Mouse (Mus musculus) colon, adult 2 months (tissue): ENCODE data around the gene BC147527. TPM values are rescaled to one million over a fixed set of nuclear protein-coding genes. Genes with fewer than 3 reads are reported as not detected.

Source experiments
- polyA plus RNA-seq: library from polyadenylated mRNA; depleted of rRNA; stranded (reverse); fragments of >200 nt; gene quantifications from 2 replicates; pipeline ENCODE4 v1.2.3, GENCODE M21; 2012; rRNA removed

The BC147527 gene
- 0.31 TPM in 1 of 2 replicates, not detected in the other for polyA plus RNA-seq

GRCm38 (mm10) chr13:120299991-120300442 is at the start of gene BC147527:
Gene BC147527, plus strand, starts transcription at chr13:120300392.

DNA sequence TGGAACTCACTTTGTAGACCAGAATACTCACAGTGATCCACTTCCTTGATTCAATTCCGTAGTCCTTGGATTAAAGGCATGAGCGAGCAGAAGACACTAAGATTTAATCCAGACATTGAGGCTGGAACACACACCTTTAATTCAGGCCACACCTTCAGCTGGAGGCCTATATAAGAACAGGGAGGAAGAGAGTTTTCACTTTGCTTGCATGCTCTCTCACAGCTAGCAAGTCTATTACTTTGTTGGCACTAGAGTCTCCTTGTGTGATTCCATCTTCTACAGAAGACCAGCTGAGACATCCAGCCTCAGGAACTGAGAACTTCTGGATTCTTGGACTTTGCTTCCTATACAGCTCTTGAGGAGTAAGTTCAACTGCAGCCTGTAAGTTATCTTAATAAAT is 37.3 kb upstream of the BC147527 start, which contains the start of gene AF067061:
Gene AF067061 (plus strand): TSS at position 245 of the 400 bp plus-strand sequence.

DNA sequence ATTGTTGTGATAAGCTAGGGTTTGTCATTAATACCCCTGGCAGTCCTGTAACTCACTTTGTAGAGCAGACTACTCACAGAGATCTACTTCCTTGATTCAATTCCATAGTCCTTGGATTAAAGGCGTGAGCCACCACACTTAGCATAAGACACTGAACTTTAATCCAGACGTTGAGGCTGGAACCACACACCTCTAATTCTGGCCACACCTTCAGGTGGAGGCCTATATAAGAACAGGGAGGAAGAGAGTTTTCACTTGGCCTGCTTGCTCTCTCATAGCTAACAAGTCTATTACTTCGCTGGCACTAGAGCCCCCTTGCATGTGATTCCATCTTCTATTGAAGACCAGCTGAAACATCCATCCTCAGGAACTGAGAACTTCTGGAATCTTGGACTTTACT is 16.4 kb downstream of the BC147527 start, which contains the start of gene Tcstv3:
Gene Tcstv3 (plus strand): TSS at position 301 of the 400 bp plus-strand sequence.

Other genes starting within 250 kb of the BC147527 start
- gene Gm21188, start 248.2 kb upstream of the BC147527 start, polyA plus RNA-seq = 0.29 and 0.31 TPM in 2 replicates
- gene Gm20767, start 160.1 kb upstream of the BC147527 start, polyA plus RNA-seq = not detected in 2 replicates
- not detected in 2 replicates for gene Gm21818, start 128.0 kb upstream of the BC147527 start, polyA plus RNA-seq
- not detected in 2 replicates for gene Gm21762, start 84.4 kb upstream of the BC147527 start, polyA plus RNA-seq
- gene Gm21731, start 61.3 kb upstream of the BC147527 start, polyA plus RNA-seq = not detected in 2 replicates
- gene AF067061, start 37.3 kb upstream of the BC147527 start, polyA plus RNA-seq = not detected in 2 replicates
- gene Tcstv3, start 16.5 kb downstream of the BC147527 start, polyA plus RNA-seq = not detected in 2 replicates